Mouse (Mus musculus) heart, adult 2 months (tissue): ENCODE data around the gene Krt10.

ENCODE experiments used
- CTCF ChIP-seq: fragments of 200-600 bp; IDR thresholded peaks from 2 replicates; pipeline ENCODE4 v1.8.1; 2022; ENCODE audit warnings: antibody characterized with exemption, mild to moderate bottlenecking, moderate library complexity
- EP300 ChIP-seq: fragments of 200-500 bp; IDR thresholded peaks from 2 replicates; pipeline ENCODE4 v1.6.1; 2011; ENCODE audit warnings: low read depth, low read length, control low read depth; ENCODE audit not compliant: insufficient read depth
- POLR2A ChIP-seq: fragments of 200-500 bp; IDR thresholded peaks from 2 replicates; pipeline ENCODE4 v1.6.1; 2011; ENCODE audit warnings: mild to moderate bottlenecking, low read depth, low read length, control low read depth; ENCODE audit not compliant: insufficient read depth

DNA sequence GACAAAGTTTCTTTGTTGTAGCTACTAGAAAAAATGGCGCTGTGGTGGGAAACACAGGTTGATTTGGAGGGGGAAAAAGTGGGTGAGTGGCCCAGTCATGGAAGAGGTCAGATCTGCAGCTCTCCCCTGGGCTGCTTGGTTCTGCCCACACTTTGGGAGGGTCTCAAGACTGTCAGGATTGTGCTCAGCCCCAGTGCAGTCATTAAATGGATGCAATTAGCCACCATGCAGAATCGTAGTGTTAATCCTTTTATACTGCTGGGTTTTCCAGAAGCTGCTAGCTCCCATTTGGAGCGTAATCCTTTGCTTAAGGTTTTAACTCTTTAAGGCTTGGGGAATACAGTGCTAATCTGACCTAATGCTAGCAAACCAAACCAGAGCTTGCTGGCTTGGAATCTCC lies 6.9 kb upstream of the Krt10 start:
- TF ChIP-seq POLR2A (no peak), CTCF (no peak), EP300 (no peak)
